Mouse (Mus musculus) embryonic facial prominence, embryonic 15.5 days (tissue): ENCODE measurements around the gene Kdsr. TPM values are rescaled to one million over a fixed set of nuclear protein-coding genes. Genes with fewer than 3 reads are reported as not detected.

Experiments used
- ATAC-seq: fragments of 200-750 bp; cut with Nextera tagmentation; 2 replicates; pipeline ENCODE4 v1.8.0; 2017; ENCODE audit warnings: low read depth, moderate TSS enrichment; ENCODE audit not compliant: insufficient number of reproducible peaks, low FRiP score, low TSS enrichment
- H3K27ac ChIP-seq: fragments of 300-500 bp; sonication (generic); replicated peaks from 2 replicates; pipeline ENCODE4 v1.5.1; 2015; ENCODE audit warnings: mild to moderate bottlenecking, inconsistent platforms
- H3K27me3 ChIP-seq: fragments of 300-500 bp; sonication (generic); 2 replicates; pipeline ENCODE4 v1.6.1; 2015; ENCODE audit warnings: inconsistent platforms
- H3K36me3 ChIP-seq: fragments of 300-500 bp; sonication (generic); 2 replicates; pipeline ENCODE4 v1.6.1; 2015; ENCODE audit warnings: mild to moderate bottlenecking, inconsistent platforms
- H3K4me1 ChIP-seq: fragments of 300-500 bp; sonication (generic); 2 replicates; pipeline ENCODE4 v1.6.1; 2015; ENCODE audit warnings: inconsistent platforms
- H3K4me2 ChIP-seq: fragments of 300-500 bp; sonication (generic); replicated peaks from 2 replicates; pipeline ENCODE4 v1.6.1; 2015; ENCODE audit warnings: mild to moderate bottlenecking, inconsistent platforms
- H3K4me3 ChIP-seq: fragments of 300-500 bp; sonication (generic); replicated peaks from 2 replicates; pipeline ENCODE4 v1.5.1; 2015; ENCODE audit warnings: mild to moderate bottlenecking, inconsistent platforms
- H3K9ac ChIP-seq: fragments of 300-500 bp; sonication (generic); 2 replicates; pipeline ENCODE4 v1.6.1; 2015; ENCODE audit warnings: inconsistent platforms
- H3K9me3 ChIP-seq: fragments of 300-500 bp; sonication (generic); replicated peaks from 2 replicates; pipeline ENCODE4 v1.6.1; 2016; ENCODE audit warnings: inconsistent platforms
- WGBS: fragments of 180-500 bp; shearing (Covaris S2); methylation state at CpG from one replicate; pipeline ENCODE4 v1.1.7; 2015; 5-methylcytosine and 5-hydroxymethylcytosine counted together
- polyA plus RNA-seq: library from polyadenylated mRNA; unstranded; fragments of >200 nt; fragmentation: Nextera tagmentation; extraction: Ambion mirVana; gene quantifications from 2 replicates; pipeline ENCODE4 v1.2.1, GENCODE M21; 2015

The Kdsr gene
- polyA plus RNA-seq, 1 experiment from 2014 or later: 18.1 TPM

- ATAC-seq: no peak
- Histone ChIP-seq H3K9ac (no peak overlapping the region), H3K4me1 (no peaks in the 10 kb centered on the region), H3K27ac (no peak overlapping the region), H3K27me3 (no peaks in the 10 kb centered on the region), H3K36me3 (no peaks in the 10 kb centered on the region), H3K4me3 (no peak overlapping the region), H3K9me3 (no peaks in the 10 kb centered on the region), H3K4me2 (no peak overlapping the region)
These were observed 66.9 kb downstream of the Kdsr start for GRCm38 (mm10) chr1:106692599-106692998.

GRCm38 (mm10) chr1:106690887-106691286 is 68.6 kb downstream of the Kdsr start:
- H3K4me3 ChIP-seq: no peak overlapping the region
- no peaks in the 10 kb centered on the region for H3K27me3 ChIP-seq
- no peaks in the 10 kb centered on the region for H3K4me1 ChIP-seq
- no peaks in the 10 kb centered on the region for H3K9me3 ChIP-seq
- no peak for ATAC-seq
- no peak overlapping the region for H3K9ac ChIP-seq
- H3K36me3 ChIP-seq: no peaks in the 10 kb centered on the region
- H3K4me2 ChIP-seq: no peak overlapping the region
- WGBS: 72% methylated on average over 6 of the region's 6 CpGs
- no peak overlapping the region for H3K27ac ChIP-seq

- WGBS: 82% methylated on average over 5 of the region's 5 CpGs
- H3K4me3 ChIP-seq: no peak overlapping the region
- no peak for ATAC-seq
These were observed 71.4 kb downstream of the Kdsr start for GRCm38 (mm10) chr1:106688161-106688516.

GRCm38 (mm10) chr1:106687435-106688160 is 71.9 kb downstream of the Kdsr start:
- no peak for ATAC-seq
- WGBS: 84% methylated on average over 18 of the region's 18 CpGs

More at GRCm38 (mm10) chr1:106688161-106688516, 71.4 kb downstream of the Kdsr start:
- no peak overlapping the region for H3K27ac ChIP-seq
- H3K4me1 ChIP-seq: no peaks in the 10 kb centered on the region
- no peak overlapping the region for H3K9ac ChIP-seq
- H3K27me3 ChIP-seq: no peaks in the 10 kb centered on the region
- no peaks in the 10 kb centered on the region for H3K9me3 ChIP-seq
- no peaks in the 10 kb centered on the region for H3K36me3 ChIP-seq
- no peak overlapping the region for H3K4me2 ChIP-seq

GRCm38 (mm10) chr1:106685702-106686101 is 73.8 kb downstream of the Kdsr start:
- Histone ChIP-seq H3K36me3 (no peaks in the 10 kb centered on the region), H3K27me3 (no peaks in the 10 kb centered on the region), H3K27ac (no peak overlapping the region), H3K4me3 (no peak overlapping the region), H3K4me1 (no peaks in the 10 kb centered on the region), H3K9ac (no peak overlapping the region), H3K4me2 (no peak overlapping the region), H3K9me3 (no peaks in the 10 kb centered on the region)
- no peak for ATAC-seq
- 72% methylated on average over 2 of the region's 2 CpGs for WGBS

More at GRCm38 (mm10) chr1:106687435-106688160, 71.9 kb downstream of the Kdsr start:
- no peaks in the 10 kb centered on the region for H3K4me1 ChIP-seq
- no peaks in the 10 kb centered on the region for H3K36me3 ChIP-seq
- H3K9ac ChIP-seq: no peak overlapping the region
- H3K4me3 ChIP-seq: no peak overlapping the region
- H3K27me3 ChIP-seq: no peaks in the 10 kb centered on the region
- H3K27ac ChIP-seq: no peak overlapping the region
- no peaks in the 10 kb centered on the region for H3K9me3 ChIP-seq
- H3K4me2 ChIP-seq: no peak overlapping the region

GRCm38 (mm10) chr1:106684546-106684945 is 75.0 kb downstream of the Kdsr start:
- Histone ChIP-seq H3K36me3 (no peaks in the 10 kb centered on the region), H3K27me3 (no peaks in the 10 kb centered on the region), H3K9me3 (no peaks in the 10 kb centered on the region), H3K4me1 (no peaks in the 10 kb centered on the region), H3K27ac (no peak overlapping the region), H3K9ac (no peak overlapping the region), H3K4me3 (no peak overlapping the region), H3K4me2 (no peak overlapping the region)
- 73% methylated on average over 3 of the region's 3 CpGs for WGBS
- no peak for ATAC-seq

- H3K4me1 ChIP-seq: no peaks in the 10 kb centered on the region
These were observed 76.7 kb downstream of the Kdsr start for GRCm38 (mm10) chr1:106682829-106683228.

GRCm38 (mm10) chr1:106679800-106680515 is 79.6 kb downstream of the Kdsr start:
- Histone ChIP-seq H3K27me3 (no peaks in the 10 kb centered on the region), H3K4me2 (no peak overlapping the region), H3K9me3 (no peaks in the 10 kb centered on the region), H3K36me3 (no peaks in the 10 kb centered on the region), H3K27ac (no peak overlapping the region), H3K4me3 (no peak overlapping the region), H3K4me1 (no peaks in the 10 kb centered on the region), H3K9ac (no peak overlapping the region)
- 64% methylated on average over 6 of the region's 6 CpGs for WGBS
- no peak for ATAC-seq

More at GRCm38 (mm10) chr1:106682829-106683228, 76.7 kb downstream of the Kdsr start:
- no peak for ATAC-seq
- H3K27me3 ChIP-seq: no peaks in the 10 kb centered on the region
- no peak overlapping the region for H3K4me3 ChIP-seq
- no peak overlapping the region for H3K27ac ChIP-seq
- no peaks in the 10 kb centered on the region for H3K36me3 ChIP-seq
- no peaks in the 10 kb centered on the region for H3K9me3 ChIP-seq
- H3K9ac ChIP-seq: no peak overlapping the region
- no peak overlapping the region for H3K4me2 ChIP-seq
- 85% methylated on average over 3 of the region's 3 CpGs for WGBS

- Histone ChIP-seq H3K27ac (no peak overlapping the region), H3K4me2 (no peak overlapping the region), H3K36me3 (no peaks in the 10 kb centered on the region), H3K9me3 (no peaks in the 10 kb centered on the region), H3K4me1 (no peaks in the 10 kb centered on the region), H3K4me3 (no peak overlapping the region), H3K9ac (no peak overlapping the region), H3K27me3 (no peaks in the 10 kb centered on the region)
- 71% methylated on average over 5 of the region's 5 CpGs for WGBS
- no peak for ATAC-seq
These were observed 81.5 kb downstream of the Kdsr start for GRCm38 (mm10) chr1:106678060-106678478.

Other genes starting within 250 kb of the Kdsr start
- 22.0 and 23.4 TPM in 2 replicates for gene Bcl2, start 45.5 kb downstream of the Kdsr start, polyA plus RNA-seq
- gene Vps4b, start 37.0 kb upstream of the Kdsr start, polyA plus RNA-seq: 62.9 and 67.9 TPM in 2 replicates
- gene Serpinb5, start 101.4 kb upstream of the Kdsr start, polyA plus RNA-seq: 73.5 and 86.0 TPM in 2 replicates
- 37.3 and 38.6 TPM in 2 replicates for gene Serpinb12, start 174.7 kb upstream of the Kdsr start, polyA plus RNA-seq
- 0.13 TPM in 1 of 2 replicates, not detected in the other for gene Serpinb13, start 221.3 kb upstream of the Kdsr start, polyA plus RNA-seq